Mouse (Mus musculus) midbrain, embryonic 16.5 days (tissue): ENCODE results near the gene Shisal1. TPM values are rescaled to one million over a fixed set of nuclear protein-coding genes. Genes with fewer than 3 reads are reported as not detected.

Experiments used
- polyA plus RNA-seq: library from polyadenylated mRNA; unstranded; fragments of >200 nt; fragmentation: Nextera tagmentation; extraction: Ambion mirVana; gene quantifications from 2 replicates; pipeline ENCODE4 v1.2.1, GENCODE M21; 2015

The Shisal1 gene
- polyA plus RNA-seq, 1 experiment from 2014 or later: 20.3 TPM

Other genes with a start within 250 kb of the Shisal1 start
- gene Parvb, start 215.1 kb downstream of the Shisal1 start, polyA plus RNA-seq: 4.3 and 4.7 TPM in 2 replicates
- 1.0 and 1.1 TPM in 2 replicates for gene Parvg, start 123.1 kb downstream of the Shisal1 start, polyA plus RNA-seq
- gene Rtl6, start 110.7 kb upstream of the Shisal1 start, polyA plus RNA-seq: 75.4 and 79.1 TPM in 2 replicates
- 28.1 and 30.8 TPM in 2 replicates for gene Prr5, start 222.5 kb upstream of the Shisal1 start, polyA plus RNA-seq